Mouse (Mus musculus): Measurements from ENCODE around the gene Clec18a. TPM values are rescaled to one million over a fixed set of nuclear protein-coding genes. Genes with fewer than 3 reads are reported as not detected.
"Not testable (repeated sequence)": the region's sequence is repeated elsewhere in the genome, so short reads cannot be mapped to it uniquely, and the experiment has no call there.

Gene Clec18a
- not detected in 2 replicates for polyA plus RNA-seq (2014; fragmentation: Nextera tagmentation; extraction: Ambion mirVana)

DNA sequence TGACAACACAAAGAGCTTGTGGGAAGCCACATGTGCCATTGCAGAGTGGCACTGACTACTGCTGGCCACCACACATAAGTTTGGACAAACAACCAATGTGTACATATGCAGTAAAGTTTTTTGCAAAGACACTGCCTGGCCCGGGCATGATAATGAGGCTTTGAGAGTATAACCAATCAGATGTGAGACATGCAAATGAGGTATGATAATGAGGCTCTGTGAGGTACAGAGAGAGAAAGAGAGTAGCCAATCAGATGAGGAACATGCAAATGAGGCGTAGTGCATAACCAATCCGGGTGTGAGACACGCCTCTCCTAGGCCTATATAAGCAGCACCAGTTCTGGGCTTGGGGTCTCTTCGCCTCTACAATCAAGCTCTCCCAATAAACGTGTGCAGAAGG lies at the start of gene Clec18a:
Gene Clec18a, minus strand, starts transcription at position 101 of the 400 bp plus-strand sequence.
- H3K27ac ChIP-seq (ENCODE audit: low read depth, low read length); H3K9ac ChIP-seq (ENCODE audit: low read depth, low read length); H3K4me3 ChIP-seq (ENCODE audit: low read depth, low read length): not testable (repeated sequence)

GRCm38 (mm10) chr8:111130756-111131155 lies 38.5 kb upstream of the Clec18a start:
- Histone ChIP-seq H3K27me3 (ENCODE audit: control insufficient read depth, insufficient read depth, low read length) (no peaks in the 10 kb centered on the region), H3K4me2 (no peak overlapping the region), H3K4me3 (ENCODE audit: low read depth, low read length) (no peak overlapping the region), H3K9ac (ENCODE audit: low read depth, low read length) (no peak overlapping the region), H3K4me1 (ENCODE audit: control insufficient read depth, insufficient read depth, low read length) (no peaks in the 10 kb centered on the region), H3K36me3 (ENCODE audit: control insufficient read depth, insufficient read depth, low read length) (peaks cover 19% of the 10 kb centered on the region), H3K27ac (ENCODE audit: low read depth, low read length) (no peak overlapping the region), H3K9me3 (replicated peaks; ENCODE audit: control insufficient read depth, low read length) (no peaks in the 10 kb centered on the region)
- no peak for ATAC-seq (replicated peaks; ENCODE audit: insufficient number of reproducible peaks, low FRiP score, low TSS enrichment)
- WGBS (ENCODE audit: insufficient replicate concordance) = 80% methylated on average over 2 of the region's 2 CpGs

More for the DNA sequence above, at the start of gene Clec18a:
- 93% methylated on average over 4 of the region's 6 CpGs for WGBS (ENCODE audit: insufficient replicate concordance)
- not testable (repeated sequence) for H3K4me2 ChIP-seq; ATAC-seq (replicated peaks; ENCODE audit: insufficient number of reproducible peaks, low FRiP score, low TSS enrichment); H3K9me3 ChIP-seq (replicated peaks; ENCODE audit: control insufficient read depth, low read length); H3K36me3 ChIP-seq (ENCODE audit: control insufficient read depth, insufficient read depth, low read length); H3K27me3 ChIP-seq (ENCODE audit: control insufficient read depth, insufficient read depth, low read length)
- peaks cover 13% of the 10 kb centered on the region for H3K4me1 ChIP-seq (ENCODE audit: control insufficient read depth, insufficient read depth, low read length)

- no peak for ATAC-seq (replicated peaks; ENCODE audit: insufficient number of reproducible peaks, low FRiP score, low TSS enrichment)
- Histone ChIP-seq H3K9ac (ENCODE audit: low read depth, low read length) (no peak overlapping the region), H3K27ac (ENCODE audit: low read depth, low read length) (no peak overlapping the region), H3K36me3 (ENCODE audit: control insufficient read depth, insufficient read depth, low read length) (peaks cover 32% of the 10 kb centered on the region), H3K4me1 (ENCODE audit: control insufficient read depth, insufficient read depth, low read length) (no peaks in the 10 kb centered on the region), H3K9me3 (replicated peaks; ENCODE audit: control insufficient read depth, low read length) (no peaks in the 10 kb centered on the region), H3K27me3 (ENCODE audit: control insufficient read depth, insufficient read depth, low read length) (no peaks in the 10 kb centered on the region), H3K4me2 (no peak overlapping the region), H3K4me3 (ENCODE audit: low read depth, low read length) (no peak overlapping the region)
- 90% methylated on average over 3 of the region's 3 CpGs for WGBS (ENCODE audit: insufficient replicate concordance)
Observed at GRCm38 (mm10) chr8:111119481-111119880, 27.3 kb upstream of the Clec18a start.

DNA sequence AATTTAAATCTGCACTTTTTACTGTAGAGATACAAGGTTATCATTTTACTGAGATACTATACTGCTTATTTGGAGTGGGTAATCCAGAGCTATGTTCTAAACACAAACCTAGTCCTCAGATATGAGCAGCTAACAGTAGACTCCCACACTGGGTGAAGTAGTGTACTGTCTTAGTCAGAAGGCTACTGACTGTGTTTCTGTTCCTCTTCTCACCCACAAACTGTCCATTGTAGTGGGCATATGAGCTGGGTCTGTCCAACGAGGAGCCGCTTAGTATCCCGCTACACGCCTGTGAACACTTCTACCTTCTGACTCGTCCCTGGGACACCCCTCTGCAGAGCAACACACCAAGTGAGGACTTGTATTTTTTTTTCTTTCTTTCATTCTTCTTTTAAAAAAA lies 22.7 kb upstream of the Clec18a start:
- Histone ChIP-seq H3K4me2 (no peak overlapping the region), H3K9me3 (replicated peaks; ENCODE audit: control insufficient read depth, low read length) (no peaks in the 10 kb centered on the region), H3K4me1 (ENCODE audit: control insufficient read depth, insufficient read depth, low read length) (no peaks in the 10 kb centered on the region), H3K9ac (ENCODE audit: low read depth, low read length) (no peak overlapping the region), H3K4me3 (ENCODE audit: low read depth, low read length) (no peak overlapping the region), H3K27ac (ENCODE audit: low read depth, low read length) (no peak overlapping the region), H3K27me3 (ENCODE audit: control insufficient read depth, insufficient read depth, low read length) (no peaks in the 10 kb centered on the region), H3K36me3 (ENCODE audit: control insufficient read depth, insufficient read depth, low read length) (peaks cover 18% of the 10 kb centered on the region; the same call in 1 of the 2 replicates)
- WGBS (ENCODE audit: insufficient replicate concordance) = 92% methylated on average over 5 of the region's 5 CpGs
- ATAC-seq (replicated peaks; ENCODE audit: insufficient number of reproducible peaks, low FRiP score, low TSS enrichment) = no peak

GRCm38 (mm10) chr8:111094719-111095302 lies 2.6 kb upstream of the Clec18a start:
- ATAC-seq (replicated peaks; ENCODE audit: insufficient number of reproducible peaks, low FRiP score, low TSS enrichment); H3K36me3 ChIP-seq (ENCODE audit: control insufficient read depth, insufficient read depth, low read length); H3K27ac ChIP-seq (ENCODE audit: low read depth, low read length); H3K27me3 ChIP-seq (ENCODE audit: control insufficient read depth, insufficient read depth, low read length); H3K9me3 ChIP-seq (replicated peaks; ENCODE audit: control insufficient read depth, low read length): not testable (repeated sequence)
- H3K9ac ChIP-seq (ENCODE audit: low read depth, low read length) = peak overlapping the region; percentile 75
- H3K4me3 ChIP-seq (ENCODE audit: low read depth, low read length) = peak overlapping the region; percentile 68
- 1% methylated on average over 53 of the region's 69 CpGs for WGBS (ENCODE audit: insufficient replicate concordance)
- peaks cover 13% of the 10 kb centered on the region for H3K4me1 ChIP-seq (ENCODE audit: control insufficient read depth, insufficient read depth, low read length)
- peak overlapping the region; percentile 87 for H3K4me2 ChIP-seq

DNA sequence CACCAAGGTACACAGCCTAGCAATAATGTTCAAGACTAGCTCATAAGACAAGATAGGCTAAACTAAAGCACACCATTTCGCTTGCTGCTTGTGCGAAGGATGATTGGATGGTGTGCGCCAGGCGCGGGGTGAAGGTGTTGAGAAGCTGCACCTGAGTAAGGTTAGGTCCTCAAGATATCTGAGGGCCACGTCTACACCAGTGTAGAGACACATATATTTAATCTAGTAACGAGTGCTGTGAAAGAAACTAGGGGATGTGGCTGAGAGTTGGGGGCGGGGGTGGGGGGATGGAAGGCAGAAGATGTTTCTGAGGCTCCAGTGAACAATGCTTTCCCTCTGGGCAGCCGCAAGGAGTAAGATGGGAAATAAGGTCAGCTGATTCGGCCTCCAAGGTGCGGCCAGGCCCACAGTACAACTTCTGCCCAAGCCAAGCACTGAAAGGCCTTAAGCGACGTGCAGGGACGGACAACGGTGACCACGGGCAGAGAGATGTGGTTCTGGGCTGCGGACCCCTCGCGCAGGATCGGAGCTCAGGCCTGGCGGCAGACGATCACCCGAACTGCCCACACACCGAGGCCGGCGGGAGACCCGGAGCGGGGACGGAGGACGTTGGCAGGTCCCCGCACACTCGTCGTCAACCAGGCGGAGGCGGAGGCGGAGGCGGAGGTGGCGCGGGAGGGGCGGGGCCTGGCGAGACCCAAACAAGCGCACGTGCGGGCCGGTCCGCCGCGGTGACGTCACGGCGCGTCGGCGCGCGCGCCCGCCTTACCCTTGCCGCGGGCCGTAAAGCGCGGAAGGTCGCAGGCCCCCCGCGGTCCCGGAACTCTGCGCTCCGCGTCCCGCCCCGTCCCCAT lies 1.9 kb upstream of the Clec18a start, which contains the start of gene Pdpr:
Gene Pdpr, plus strand, starts transcription at position 766 of the 854 bp plus-strand sequence.
- peak; percentile 93 for ATAC-seq (replicated peaks; ENCODE audit: insufficient number of reproducible peaks, low FRiP score, low TSS enrichment)
- Histone ChIP-seq H3K27ac (ENCODE audit: low read depth, low read length) (no peak within 1 kb of the TSS), H3K4me2 (peak within 1 kb of the TSS; percentile 87), H3K4me1 (ENCODE audit: control insufficient read depth, insufficient read depth, low read length) (peaks cover 13% of the 10 kb centered on the region), H3K27me3 (ENCODE audit: control insufficient read depth, insufficient read depth, low read length) (no peaks in the 10 kb centered on the region), H3K9me3 (replicated peaks; ENCODE audit: control insufficient read depth, low read length) (no peaks in the 10 kb centered on the region), H3K9ac (ENCODE audit: low read depth, low read length) (peak within 1 kb of the TSS; percentile 75), H3K36me3 (ENCODE audit: control insufficient read depth, insufficient read depth, low read length) (no peaks in the 10 kb centered on the region), H3K4me3 (ENCODE audit: low read depth, low read length) (peak within 1 kb of the TSS; percentile 68)
- WGBS (ENCODE audit: insufficient replicate concordance) = 9% methylated on average over 36 of the region's 72 CpGs

- no peaks in the 10 kb centered on the region for H3K27me3 ChIP-seq (ENCODE audit: control insufficient read depth, insufficient read depth, low read length)
- WGBS (ENCODE audit: insufficient replicate concordance) = 61% methylated on average over 7 of the region's 7 CpGs
- no peak overlapping the region for H3K27ac ChIP-seq (ENCODE audit: low read depth, low read length)
- peaks cover 13% of the 10 kb centered on the region for H3K4me1 ChIP-seq (ENCODE audit: control insufficient read depth, insufficient read depth, low read length)
- no peak overlapping the region for H3K4me2 ChIP-seq
- no peak overlapping the region for H3K4me3 ChIP-seq (ENCODE audit: low read depth, low read length)
- H3K36me3 ChIP-seq (ENCODE audit: control insufficient read depth, insufficient read depth, low read length) = no peaks in the 10 kb centered on the region
- no peaks in the 10 kb centered on the region for H3K9me3 ChIP-seq (replicated peaks; ENCODE audit: control insufficient read depth, low read length)
- no peak for ATAC-seq (replicated peaks; ENCODE audit: insufficient number of reproducible peaks, low FRiP score, low TSS enrichment)
- no peak overlapping the region for H3K9ac ChIP-seq (ENCODE audit: low read depth, low read length)
Observed at GRCm38 (mm10) chr8:111091706-111092105, 520 bp downstream of the Clec18a start.

- WGBS (ENCODE audit: insufficient replicate concordance) = 3% methylated on average over 2 of the region's 2 CpGs
Observed at GRCm38 (mm10) chr8:111090126-111090525, 2.1 kb downstream of the Clec18a start.

More at GRCm38 (mm10) chr8:111090126-111090525, 2.1 kb downstream of the Clec18a start:
- Histone ChIP-seq H3K4me2 (no peak overlapping the region), H3K9ac (ENCODE audit: low read depth, low read length) (no peak overlapping the region), H3K36me3 (ENCODE audit: control insufficient read depth, insufficient read depth, low read length) (no peaks in the 10 kb centered on the region), H3K9me3 (replicated peaks; ENCODE audit: control insufficient read depth, low read length) (no peaks in the 10 kb centered on the region), H3K27ac (ENCODE audit: low read depth, low read length) (no peak overlapping the region), H3K27me3 (ENCODE audit: control insufficient read depth, insufficient read depth, low read length) (no peaks in the 10 kb centered on the region), H3K4me1 (ENCODE audit: control insufficient read depth, insufficient read depth, low read length) (peaks cover 3% of the 10 kb centered on the region; the same call in 1 of the 2 replicates), H3K4me3 (ENCODE audit: low read depth, low read length) (no peak overlapping the region)
- no peak for ATAC-seq (replicated peaks; ENCODE audit: insufficient number of reproducible peaks, low FRiP score, low TSS enrichment)

All from heart, embryonic 11.5 days (tissue).